Mouse (Mus musculus): ENCODE data around the gene Luc7l. TPM values are rescaled to one million over a fixed set of nuclear protein-coding genes. Genes with fewer than 3 reads are reported as not detected.

The Luc7l gene
- polyA plus RNA-seq (2015; fragmentation: Nextera tagmentation; extraction: Ambion mirVana) = 54.2 and 56.8 TPM in 2 replicates

DNA sequence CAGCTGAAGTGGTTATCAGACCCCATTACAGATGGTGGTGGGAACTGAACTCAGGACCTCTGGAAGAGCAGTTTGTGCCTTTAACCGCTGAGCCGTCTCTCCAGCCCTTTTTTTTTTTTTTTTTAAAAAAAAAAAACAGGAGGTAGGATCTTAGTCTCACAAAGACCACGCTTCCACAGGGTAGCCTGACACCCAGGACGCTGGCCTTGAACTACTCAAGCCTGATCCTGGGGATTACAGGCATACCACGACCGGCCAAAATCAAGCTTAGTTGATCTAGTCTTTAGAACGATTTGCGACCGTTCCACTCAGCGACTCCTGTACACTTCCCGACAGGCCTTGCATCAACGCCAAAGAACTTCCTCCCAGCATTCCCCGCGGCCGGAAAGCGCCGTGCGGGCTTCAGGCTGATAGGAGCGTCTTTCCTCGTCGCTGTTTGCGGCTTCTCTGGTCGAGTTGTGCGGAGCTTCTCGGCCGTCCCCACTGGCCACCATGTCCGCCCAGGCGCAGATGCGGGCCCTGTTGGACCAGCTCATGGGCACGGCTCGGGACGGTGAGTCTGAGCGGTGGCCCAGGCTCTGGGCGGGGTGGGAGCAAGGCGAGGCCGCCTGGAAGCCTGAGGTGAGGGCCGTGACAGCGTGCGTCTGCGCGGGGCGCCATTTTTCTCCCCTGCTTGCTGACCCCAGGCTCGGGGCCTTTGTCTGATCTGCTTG lies at the start of gene Luc7l:
TSS of gene Luc7l (plus strand) at position 358 of the 713 bp plus-strand sequence.
- peak within 1 kb of the TSS; percentile 91 for H3K4me2 ChIP-seq
- H3K9me3 ChIP-seq = no peaks in the 10 kb centered on the region
- peak; percentile 78 for ATAC-seq (ENCODE audit: extremely low read depth, insufficient number of reproducible peaks, low FRiP score, low TSS enrichment)
- peak within 1 kb of the TSS; percentile 93 for H3K9ac ChIP-seq
- under 1% methylated on average over 43 of the region's 43 CpGs for WGBS
- H3K27me3 ChIP-seq (replicated peaks) = peaks cover 4% of the 10 kb centered on the region; the same call in 1 of the 2 replicates
- peaks cover 19% of the 10 kb centered on the region for H3K4me1 ChIP-seq
- H3K36me3 ChIP-seq = peaks cover 25% of the 10 kb centered on the region
- peak within 1 kb of the TSS; percentile 96 for H3K27ac ChIP-seq (replicated peaks)
- peak within 1 kb of the TSS; percentile 71 for H3K4me3 ChIP-seq

DNA sequence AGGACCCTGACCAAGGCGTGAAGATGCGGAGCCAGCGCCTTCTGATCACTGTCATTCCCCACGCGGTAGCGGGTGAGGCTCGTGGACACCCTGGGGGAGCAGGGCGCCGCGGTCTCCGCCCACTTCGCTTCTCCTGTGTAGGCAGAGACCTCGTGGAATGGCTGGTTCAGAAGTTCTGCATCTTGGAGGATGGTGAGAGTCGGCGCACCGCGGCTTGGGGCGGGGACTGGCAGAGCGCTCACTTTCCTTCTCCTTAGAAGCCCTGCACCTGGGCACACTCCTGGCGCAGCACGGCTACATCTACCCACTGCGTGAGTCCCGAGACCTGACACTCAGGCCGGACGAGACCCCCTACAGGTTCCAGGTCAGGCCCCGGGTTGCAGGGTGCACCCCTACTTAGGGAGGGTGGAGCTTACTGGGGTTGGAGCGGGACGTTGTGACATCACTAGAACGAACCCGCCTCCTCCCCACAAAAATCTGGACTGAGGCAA lies 49.3 kb upstream of the Luc7l start:
- Histone ChIP-seq H3K27me3 (replicated peaks) (peaks cover 89% of the 10 kb centered on the region), H3K9me3 (no peaks in the 10 kb centered on the region), H3K4me1 (peaks cover 26% of the 10 kb centered on the region), H3K4me2 (peak overlapping the region; percentile 98), H3K9ac (peak overlapping the region; percentile 76), H3K27ac (replicated peaks) (no peak overlapping the region), H3K4me3 (peak overlapping the region; percentile 63), H3K36me3 (no peaks in the 10 kb centered on the region; the same call in 1 of the 2 replicates)
- 2% methylated on average over 30 of the region's 30 CpGs for WGBS
- ATAC-seq (ENCODE audit: extremely low read depth, insufficient number of reproducible peaks, low FRiP score, low TSS enrichment) = no peak

DNA sequence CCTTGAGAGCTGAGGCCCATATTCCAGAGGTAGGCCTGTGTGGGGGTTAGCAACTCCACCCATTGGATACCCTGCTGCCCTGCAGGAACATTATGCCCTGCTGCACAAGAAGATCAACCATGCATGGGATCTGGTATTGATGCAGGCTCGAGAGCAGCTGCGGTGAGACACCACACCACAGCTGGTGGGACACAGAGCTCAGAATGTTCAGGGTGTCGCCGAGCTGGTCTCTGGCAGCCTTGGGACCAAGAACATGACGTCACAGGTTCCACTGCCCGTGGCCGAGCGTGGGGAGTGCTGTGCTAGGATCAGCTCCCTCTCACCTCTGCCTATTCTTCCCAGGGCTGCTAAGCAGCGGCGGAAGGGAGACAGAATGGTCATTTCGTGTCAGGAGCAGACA lies 47.9 kb upstream of the Luc7l start:
- ATAC-seq (ENCODE audit: extremely low read depth, insufficient number of reproducible peaks, low FRiP score, low TSS enrichment) = no peak
- Histone ChIP-seq H3K36me3 (no peaks in the 10 kb centered on the region), H3K27me3 (replicated peaks) (peaks cover 79% of the 10 kb centered on the region), H3K27ac (replicated peaks) (no peak overlapping the region), H3K9me3 (no peaks in the 10 kb centered on the region), H3K4me1 (peaks cover 26% of the 10 kb centered on the region), H3K4me2 (no peak overlapping the region), H3K4me3 (no peak overlapping the region), H3K9ac (no peak overlapping the region)
- 22% methylated on average over 11 of the region's 11 CpGs for WGBS

DNA sequence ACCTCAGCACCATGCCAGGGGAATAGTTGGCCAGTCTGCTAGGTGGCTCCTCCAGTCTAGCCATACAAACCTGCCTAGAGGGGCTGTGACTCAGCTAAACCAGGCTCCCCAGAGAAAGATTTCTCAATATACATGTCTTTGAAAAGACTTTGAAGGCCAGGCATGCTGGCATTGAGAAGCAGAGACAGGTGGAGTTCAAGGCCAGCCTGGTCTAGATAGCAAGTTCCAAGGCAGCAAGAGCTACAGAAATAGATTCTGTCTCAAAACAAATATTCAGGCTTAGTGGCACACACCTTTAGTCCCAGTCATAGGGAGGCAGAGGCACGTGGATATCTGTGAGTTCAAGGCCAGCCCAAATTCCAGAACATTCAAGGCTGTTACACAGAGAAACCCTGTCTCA lies 46.3 kb upstream of the Luc7l start:
- peaks cover 69% of the 10 kb centered on the region for H3K27me3 ChIP-seq (replicated peaks)
- peaks cover 15% of the 10 kb centered on the region for H3K4me1 ChIP-seq
- H3K4me3 ChIP-seq = no peak overlapping the region
- no peaks in the 10 kb centered on the region for H3K9me3 ChIP-seq
- 52% methylated on average over 1 of the region's 1 CpGs for WGBS
- no peak overlapping the region for H3K4me2 ChIP-seq
- no peak for ATAC-seq (ENCODE audit: extremely low read depth, insufficient number of reproducible peaks, low FRiP score, low TSS enrichment)
- H3K36me3 ChIP-seq = no peaks in the 10 kb centered on the region
- H3K27ac ChIP-seq (replicated peaks) = no peak overlapping the region
- H3K9ac ChIP-seq = no peak overlapping the region

DNA sequence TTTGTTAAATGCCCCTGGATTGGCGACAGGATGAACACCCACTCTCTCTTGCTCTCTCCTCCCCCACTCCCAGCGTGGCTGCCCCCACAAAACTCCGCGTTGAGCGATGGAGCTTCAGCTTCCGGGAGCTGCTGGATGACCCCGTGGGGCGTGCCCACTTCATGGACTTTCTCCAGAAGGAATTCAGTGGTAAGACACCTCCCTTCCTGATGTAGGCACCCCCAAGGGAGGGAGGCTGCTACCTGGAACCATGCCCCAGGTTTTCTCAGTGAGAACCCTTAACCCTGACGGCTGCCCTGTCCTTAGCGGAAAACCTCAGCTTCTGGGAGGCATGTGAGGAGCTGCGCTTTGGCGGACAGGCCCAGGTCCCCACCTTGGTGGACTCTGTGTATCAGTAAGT lies 45.0 kb upstream of the Luc7l start, which contains the start of gene Arhgdig:
TSS of gene Arhgdig (minus strand) at position 101 of the 400 bp plus-strand sequence.
- Histone ChIP-seq H3K9ac (no peak within 1 kb of the TSS), H3K4me3 (no peak within 1 kb of the TSS), H3K27me3 (replicated peaks) (peaks cover 56% of the 10 kb centered on the region), H3K9me3 (no peaks in the 10 kb centered on the region), H3K27ac (replicated peaks) (no peak within 1 kb of the TSS), H3K4me2 (no peak within 1 kb of the TSS), H3K4me1 (peaks cover 11% of the 10 kb centered on the region), H3K36me3 (peaks cover 3% of the 10 kb centered on the region; the same call in 1 of the 2 replicates)
- ATAC-seq (ENCODE audit: extremely low read depth, insufficient number of reproducible peaks, low FRiP score, low TSS enrichment) = no peak
- WGBS = 82% methylated on average over 12 of the region's 12 CpGs

DNA sequence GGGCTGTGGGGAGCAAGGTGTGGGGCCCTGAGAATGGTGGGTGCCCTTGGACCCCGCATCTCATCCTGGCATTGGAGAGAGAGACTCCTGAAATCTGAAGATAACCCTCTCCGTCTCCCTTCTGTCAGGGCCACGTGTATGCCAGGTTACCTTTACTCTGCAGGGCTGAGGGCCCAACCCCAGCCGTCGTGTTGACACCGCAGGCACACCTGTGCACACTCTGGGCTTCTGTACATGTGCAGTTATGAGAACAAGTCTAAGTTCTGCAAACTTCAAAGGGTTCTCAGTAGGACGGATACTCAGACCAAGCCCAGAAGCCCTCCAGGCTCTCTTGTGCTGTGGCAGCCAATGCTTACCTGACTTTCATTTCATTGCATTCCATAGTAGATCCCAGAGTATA lies 40.5 kb upstream of the Luc7l start:
- Histone ChIP-seq H3K9me3 (no peaks in the 10 kb centered on the region), H3K27ac (replicated peaks) (no peak overlapping the region), H3K4me3 (no peak overlapping the region), H3K27me3 (replicated peaks) (peaks cover 13% of the 10 kb centered on the region; the same call in 1 of the 2 replicates), H3K4me2 (no peak overlapping the region), H3K9ac (no peak overlapping the region), H3K36me3 (peaks cover 36% of the 10 kb centered on the region), H3K4me1 (no peaks in the 10 kb centered on the region)
- ATAC-seq (ENCODE audit: extremely low read depth, insufficient number of reproducible peaks, low FRiP score, low TSS enrichment) = no peak
- 81% methylated on average over 7 of the region's 7 CpGs for WGBS

DNA sequence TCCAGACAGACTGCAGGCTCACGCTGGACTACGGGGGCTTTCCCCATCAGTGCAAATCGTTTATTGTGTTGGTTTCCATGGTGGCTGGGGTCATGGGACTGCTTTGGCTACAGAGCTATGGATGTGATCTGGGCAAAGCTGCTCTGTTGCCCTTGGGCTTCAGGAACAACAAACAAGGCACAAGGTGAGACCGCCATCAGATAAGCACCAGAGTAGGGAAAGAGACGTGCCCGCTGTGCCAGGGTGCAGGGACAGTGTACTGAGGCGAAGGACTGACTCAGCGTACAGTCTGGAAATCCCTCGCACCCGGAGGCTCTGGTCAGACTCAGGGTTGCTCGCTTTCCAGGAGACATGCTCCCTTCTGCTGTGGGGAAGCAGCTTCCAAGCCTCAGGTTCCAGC lies 40.0 kb upstream of the Luc7l start:
- Histone ChIP-seq H3K27ac (replicated peaks) (no peak overlapping the region), H3K9me3 (no peaks in the 10 kb centered on the region), H3K4me2 (no peak overlapping the region), H3K27me3 (replicated peaks) (peaks cover 9% of the 10 kb centered on the region; the same call in 1 of the 2 replicates), H3K4me3 (no peak overlapping the region), H3K9ac (no peak overlapping the region), H3K4me1 (no peaks in the 10 kb centered on the region), H3K36me3 (peaks cover 37% of the 10 kb centered on the region)
- 79% methylated on average over 11 of the region's 11 CpGs for WGBS
- ATAC-seq (ENCODE audit: extremely low read depth, insufficient number of reproducible peaks, low FRiP score, low TSS enrichment) = no peak

DNA sequence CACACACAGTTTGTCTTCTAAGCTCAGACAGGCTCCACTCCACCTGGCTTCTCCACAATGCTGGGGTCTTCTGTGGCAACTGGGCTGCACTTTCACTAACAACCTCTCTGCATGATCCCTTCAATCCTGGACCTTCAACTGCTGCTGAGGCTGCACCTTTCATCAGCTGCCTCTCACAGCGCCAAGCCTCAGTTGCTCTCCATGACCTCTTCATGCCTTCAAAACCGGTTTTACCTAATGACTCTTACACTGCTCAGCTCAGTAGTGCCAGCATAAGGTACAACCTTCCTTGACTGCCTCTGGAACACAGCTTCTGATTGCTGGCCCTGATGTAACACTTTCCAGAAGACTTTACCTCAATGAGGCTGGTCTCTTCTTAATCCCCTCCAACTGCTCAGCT lies 31.2 kb upstream of the Luc7l start:
- Histone ChIP-seq H3K9me3 (no peaks in the 10 kb centered on the region), H3K27me3 (replicated peaks) (no peaks in the 10 kb centered on the region), H3K4me3 (no peak overlapping the region), H3K36me3 (peaks cover 27% of the 10 kb centered on the region), H3K4me2 (no peak overlapping the region), H3K4me1 (peaks cover 10% of the 10 kb centered on the region), H3K9ac (no peak overlapping the region), H3K27ac (replicated peaks) (no peak overlapping the region)
- ATAC-seq (ENCODE audit: extremely low read depth, insufficient number of reproducible peaks, low FRiP score, low TSS enrichment) = no peak
- 58% methylated on average over 2 of the region's 2 CpGs for WGBS

DNA sequence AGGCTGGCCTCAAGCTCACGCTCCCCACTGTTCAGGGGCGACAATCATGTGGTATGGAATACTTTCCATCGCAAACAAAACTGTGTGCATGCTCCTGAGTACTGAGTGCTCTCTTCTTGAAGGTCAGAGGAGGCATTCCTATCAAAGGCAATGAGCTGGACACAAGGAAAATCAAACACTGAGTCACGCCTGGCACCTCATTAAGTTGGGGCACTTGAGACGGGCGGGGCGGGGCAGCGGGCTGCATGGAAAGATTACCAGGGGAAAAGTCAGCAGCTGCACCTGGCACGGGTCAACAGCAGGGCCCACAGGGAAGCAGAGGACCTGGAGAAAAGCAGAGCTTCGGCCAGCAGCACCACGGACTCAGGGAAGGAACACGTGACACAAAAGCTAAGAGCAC lies 27.5 kb upstream of the Luc7l start:
- no peaks in the 10 kb centered on the region for H3K27me3 ChIP-seq (replicated peaks)
- no peaks in the 10 kb centered on the region for H3K9me3 ChIP-seq

DNA sequence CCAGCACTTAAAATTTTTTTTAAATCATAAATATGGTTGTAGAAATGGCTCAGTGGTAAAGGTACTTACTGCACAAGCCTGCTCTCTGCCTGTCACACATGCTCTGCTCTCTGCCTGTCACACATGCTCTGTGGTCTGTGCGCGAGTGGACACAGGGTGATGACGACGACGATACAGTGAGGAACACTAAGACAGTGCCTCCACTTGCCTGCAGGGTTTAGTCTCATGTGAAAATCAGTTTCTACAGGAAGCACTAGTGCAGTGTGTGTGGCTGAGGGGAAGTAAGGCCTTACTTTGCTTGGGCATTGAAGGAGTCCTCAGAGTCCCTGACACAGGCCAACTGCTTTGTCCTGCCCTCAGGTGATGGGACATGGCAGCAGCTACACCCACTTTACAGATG lies 22.9 kb upstream of the Luc7l start:
- Histone ChIP-seq H3K27me3 (replicated peaks) (no peaks in the 10 kb centered on the region), H3K4me3 (no peak overlapping the region), H3K36me3 (0 out of 2 replicates have a peak, but pooled peaks cover 4% of the 10 kb centered on the region), H3K27ac (replicated peaks) (no peak overlapping the region), H3K4me1 (peaks cover 10% of the 10 kb centered on the region), H3K4me2 (no peak overlapping the region), H3K9me3 (no peaks in the 10 kb centered on the region), H3K9ac (no peak overlapping the region)
- WGBS = 90% methylated on average over 5 of the region's 5 CpGs
- no peak for ATAC-seq (ENCODE audit: extremely low read depth, insufficient number of reproducible peaks, low FRiP score, low TSS enrichment)

More for the DNA sequence above, 27.5 kb upstream of the Luc7l start:
- Histone ChIP-seq H3K4me2 (no peak overlapping the region), H3K36me3 (0 out of 2 replicates have a peak, but pooled peaks cover under 1% of the 10 kb centered on the region), H3K9ac (no peak overlapping the region), H3K4me1 (peaks cover 10% of the 10 kb centered on the region), H3K27ac (replicated peaks) (no peak overlapping the region), H3K4me3 (no peak overlapping the region)
- ATAC-seq (ENCODE audit: extremely low read depth, insufficient number of reproducible peaks, low FRiP score, low TSS enrichment) = no peak
- WGBS = 62% methylated on average over 12 of the region's 12 CpGs

DNA sequence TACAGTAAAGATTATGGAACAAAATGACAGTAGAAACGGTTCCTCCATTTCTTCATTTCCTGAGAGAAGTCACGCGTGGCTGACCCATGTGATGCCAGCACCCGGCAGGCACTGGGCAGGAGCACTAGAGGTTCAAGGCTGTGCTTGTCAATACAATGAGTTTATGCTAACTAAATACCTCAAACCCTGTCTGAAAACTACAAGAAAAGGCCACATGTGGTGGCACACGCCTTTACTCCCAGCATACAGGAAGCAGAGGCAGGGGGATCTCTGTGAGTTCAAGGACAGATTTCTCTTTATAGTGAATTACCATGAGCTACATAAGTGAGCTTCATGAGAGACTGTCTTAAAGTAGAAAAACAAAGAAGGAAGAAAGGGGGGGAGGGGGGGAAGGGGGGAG lies 21.5 kb upstream of the Luc7l start:
- Histone ChIP-seq H3K36me3 (0 out of 2 replicates have a peak, but pooled peaks cover 4% of the 10 kb centered on the region), H3K4me2 (no peak overlapping the region)
- 80% methylated on average over 5 of the region's 5 CpGs for WGBS

More for the DNA sequence above, 21.5 kb upstream of the Luc7l start:
- no peak for ATAC-seq (ENCODE audit: extremely low read depth, insufficient number of reproducible peaks, low FRiP score, low TSS enrichment)
- Histone ChIP-seq H3K4me1 (peaks cover 6% of the 10 kb centered on the region; the same call in 1 of the 2 replicates), H3K27me3 (replicated peaks) (no peaks in the 10 kb centered on the region), H3K9me3 (no peaks in the 10 kb centered on the region), H3K4me3 (no peak overlapping the region), H3K9ac (no peak overlapping the region), H3K27ac (replicated peaks) (no peak overlapping the region)
